Mouse (Mus musculus): ENCODE data around the gene Ecel1. TPM values are rescaled to one million over a fixed set of nuclear protein-coding genes. Genes with fewer than 3 reads are reported as not detected.

The Ecel1 gene
- polyA plus RNA-seq, 1 experiment from 2014 or later = 0.11 TPM

GRCm38 (mm10) chr1:87114784-87115183, 41.5 kb downstream of the Ecel1 start:
- no peak for DNase-seq (ENCODE audit: low spot score)
- Histone ChIP-seq H3K9me3 (replicated peaks) (no peaks in the 10 kb centered on the region), H3K4me1 (no peaks in the 10 kb centered on the region), H3K27ac (no peak overlapping the region), H3K27me3 (ENCODE audit: low read depth, poor library complexity, severe bottlenecking) (no peaks in the 10 kb centered on the region), H3K36me3 (no peaks in the 10 kb centered on the region), H3K4me3 (no peak overlapping the region)
- WGBS = 86% methylated on average over 1 of the region's 1 CpGs

- no peak overlapping the region for H3K27ac ChIP-seq
- no peaks in the 10 kb centered on the region for H3K27me3 ChIP-seq (ENCODE audit: low read depth, poor library complexity, severe bottlenecking)
- H3K4me1 ChIP-seq = no peaks in the 10 kb centered on the region
- peak; percentile 51 for DNase-seq (ENCODE audit: low spot score)
- H3K4me3 ChIP-seq = no peak overlapping the region
- H3K9me3 ChIP-seq (replicated peaks) = no peaks in the 10 kb centered on the region
- no peaks in the 10 kb centered on the region for H3K36me3 ChIP-seq
- WGBS = 36% methylated on average over 9 of the region's 9 CpGs
These were observed 44.5 kb downstream of the Ecel1 start for GRCm38 (mm10) chr1:87111719-87112354.

GRCm38 (mm10) chr1:87108564-87108963, 47.8 kb downstream of the Ecel1 start:
- no peaks in the 10 kb centered on the region for H3K9me3 ChIP-seq (replicated peaks)
- no peak overlapping the region for H3K27ac ChIP-seq
- no peaks in the 10 kb centered on the region for H3K36me3 ChIP-seq
- 88% methylated on average over 4 of the region's 4 CpGs for WGBS
- no peaks in the 10 kb centered on the region for H3K4me1 ChIP-seq
- DNase-seq (ENCODE audit: low spot score) = no peak
- H3K27me3 ChIP-seq (ENCODE audit: low read depth, poor library complexity, severe bottlenecking) = no peaks in the 10 kb centered on the region
- H3K4me3 ChIP-seq = no peak overlapping the region

GRCm38 (mm10) chr1:87106536-87106935, 49.8 kb downstream of the Ecel1 start:
- DNase-seq (ENCODE audit: low spot score) = no peak
- 82% methylated on average over 8 of the region's 8 CpGs for WGBS

GRCm38 (mm10) chr1:87103936-87104335, 52.4 kb downstream of the Ecel1 start:
- WGBS = 81% methylated on average over 1 of the region's 1 CpGs
- H3K9me3 ChIP-seq (replicated peaks) = no peaks in the 10 kb centered on the region
- no peak for DNase-seq (ENCODE audit: low spot score)
- H3K4me3 ChIP-seq = no peak overlapping the region
- no peaks in the 10 kb centered on the region for H3K36me3 ChIP-seq
- H3K27ac ChIP-seq = no peak overlapping the region
- H3K27me3 ChIP-seq (ENCODE audit: low read depth, poor library complexity, severe bottlenecking) = peaks cover 18% of the 10 kb centered on the region
- no peaks in the 10 kb centered on the region for H3K4me1 ChIP-seq

More at GRCm38 (mm10) chr1:87106536-87106935, 49.8 kb downstream of the Ecel1 start:
- Histone ChIP-seq H3K36me3 (no peaks in the 10 kb centered on the region), H3K4me1 (no peaks in the 10 kb centered on the region), H3K27ac (no peak overlapping the region), H3K27me3 (ENCODE audit: low read depth, poor library complexity, severe bottlenecking) (no peaks in the 10 kb centered on the region), H3K9me3 (replicated peaks) (no peaks in the 10 kb centered on the region), H3K4me3 (no peak overlapping the region)

- 92% methylated on average over 3 of the region's 3 CpGs for WGBS
- no peaks in the 10 kb centered on the region for H3K9me3 ChIP-seq (replicated peaks)
- H3K4me3 ChIP-seq = no peak overlapping the region
These were observed 54.2 kb downstream of the Ecel1 start for GRCm38 (mm10) chr1:87102114-87102513.

GRCm38 (mm10) chr1:87101411-87101810, 54.9 kb downstream of the Ecel1 start, which contains the start of gene Alpi:
Alpi (minus strand) TSS chr1:87101606.
- Histone ChIP-seq H3K4me1 (no peaks in the 10 kb centered on the region; the same call in 1 of the 2 replicates), H3K27ac (no peak within 1 kb of the TSS), H3K4me3 (no peak within 1 kb of the TSS), H3K27me3 (ENCODE audit: low read depth, poor library complexity, severe bottlenecking) (peaks cover 39% of the 10 kb centered on the region), H3K9me3 (replicated peaks) (no peaks in the 10 kb centered on the region), H3K36me3 (no peaks in the 10 kb centered on the region)
- DNase-seq (ENCODE audit: low spot score) = no peak
- 92% methylated on average over 1 of the region's 1 CpGs for WGBS

More at GRCm38 (mm10) chr1:87102114-87102513, 54.2 kb downstream of the Ecel1 start:
- H3K27ac ChIP-seq = no peak overlapping the region
- no peak for DNase-seq (ENCODE audit: low spot score)
- peaks cover 36% of the 10 kb centered on the region for H3K27me3 ChIP-seq (ENCODE audit: low read depth, poor library complexity, severe bottlenecking)
- H3K36me3 ChIP-seq = no peaks in the 10 kb centered on the region
- H3K4me1 ChIP-seq = no peaks in the 10 kb centered on the region; the same call in 1 of the 2 replicates

GRCm38 (mm10) chr1:87098358-87098975, 57.9 kb downstream of the Ecel1 start:
- Histone ChIP-seq H3K9me3 (replicated peaks) (no peaks in the 10 kb centered on the region), H3K27ac (peak overlapping the region; percentile 57; the same call in 1 of the 2 replicates), H3K4me1 (no peaks in the 10 kb centered on the region; the same call in 1 of the 2 replicates), H3K36me3 (no peaks in the 10 kb centered on the region), H3K27me3 (ENCODE audit: low read depth, poor library complexity, severe bottlenecking) (peaks cover 39% of the 10 kb centered on the region), H3K4me3 (peak overlapping the region; percentile 14; the same call in 1 of the 2 replicates)
- peak; percentile 87 for DNase-seq (ENCODE audit: low spot score)
- 12% methylated on average over 30 of the region's 30 CpGs for WGBS

Other genes with a start within 250 kb of the Ecel1 start
- not detected in 2 replicates for gene Alppl2, start 66.6 kb downstream of the Ecel1 start, polyA plus RNA-seq (2016; fragmentation: Nextera tagmentation; extraction: Ambion mirVana)
- not detected in 2 replicates for gene Alpi, start 54.9 kb downstream of the Ecel1 start, polyA plus RNA-seq (2016; fragmentation: Nextera tagmentation; extraction: Ambion mirVana)
- not detected in 2 replicates for gene Akp3, start 31.5 kb downstream of the Ecel1 start, polyA plus RNA-seq (2016; fragmentation: Nextera tagmentation; extraction: Ambion mirVana)
- gene Prss56, start 26.8 kb upstream of the Ecel1 start, polyA plus RNA-seq (2016; fragmentation: Nextera tagmentation; extraction: Ambion mirVana) = 0.06 TPM in 1 of 2 replicates, not detected in the other
- gene Chrnd, start 34.1 kb upstream of the Ecel1 start, polyA plus RNA-seq (2016; fragmentation: Nextera tagmentation; extraction: Ambion mirVana) = 0.14 and 0.55 TPM in 2 replicates
- gene Chrng, start 48.1 kb upstream of the Ecel1 start, polyA plus RNA-seq (2016; fragmentation: Nextera tagmentation; extraction: Ambion mirVana) = 0.26 and 0.81 TPM in 2 replicates
- gene Eif4e2, start 57.4 kb upstream of the Ecel1 start, polyA plus RNA-seq (2016; fragmentation: Nextera tagmentation; extraction: Ambion mirVana) = 181 and 202 TPM in 2 replicates
- gene Efhd1, start 107.8 kb upstream of the Ecel1 start, polyA plus RNA-seq (2016; fragmentation: Nextera tagmentation; extraction: Ambion mirVana) = 0.10 and 0.11 TPM in 2 replicates
- 45.2 and 49.1 TPM in 2 replicates for gene Gigyf2, start 170.5 kb upstream of the Ecel1 start, polyA plus RNA-seq (2016; fragmentation: Nextera tagmentation; extraction: Ambion mirVana)
- gene Kcnj13, start 238.2 kb upstream of the Ecel1 start, polyA plus RNA-seq (2016; fragmentation: Nextera tagmentation; extraction: Ambion mirVana) = 0.65 and 0.71 TPM in 2 replicates

All from limb, embryonic 10.5 days (tissue).